Mouse (Mus musculus) cerebellum, postnatal 10 days (tissue): ENCODE data around the gene Smdt1.
"Not testable (repeated sequence)": the region's sequence is repeated elsewhere in the genome, so short reads cannot be mapped to it uniquely, and the experiment has no call there.

ENCODE experiments used
- DNase-seq, 2 experiments: peaks; one replicate each; pipeline ENCODE4 v3.0.0; 2021; ENCODE audit warnings: mixed read lengths in 2 of 2

The Smdt1 gene

DNA sequence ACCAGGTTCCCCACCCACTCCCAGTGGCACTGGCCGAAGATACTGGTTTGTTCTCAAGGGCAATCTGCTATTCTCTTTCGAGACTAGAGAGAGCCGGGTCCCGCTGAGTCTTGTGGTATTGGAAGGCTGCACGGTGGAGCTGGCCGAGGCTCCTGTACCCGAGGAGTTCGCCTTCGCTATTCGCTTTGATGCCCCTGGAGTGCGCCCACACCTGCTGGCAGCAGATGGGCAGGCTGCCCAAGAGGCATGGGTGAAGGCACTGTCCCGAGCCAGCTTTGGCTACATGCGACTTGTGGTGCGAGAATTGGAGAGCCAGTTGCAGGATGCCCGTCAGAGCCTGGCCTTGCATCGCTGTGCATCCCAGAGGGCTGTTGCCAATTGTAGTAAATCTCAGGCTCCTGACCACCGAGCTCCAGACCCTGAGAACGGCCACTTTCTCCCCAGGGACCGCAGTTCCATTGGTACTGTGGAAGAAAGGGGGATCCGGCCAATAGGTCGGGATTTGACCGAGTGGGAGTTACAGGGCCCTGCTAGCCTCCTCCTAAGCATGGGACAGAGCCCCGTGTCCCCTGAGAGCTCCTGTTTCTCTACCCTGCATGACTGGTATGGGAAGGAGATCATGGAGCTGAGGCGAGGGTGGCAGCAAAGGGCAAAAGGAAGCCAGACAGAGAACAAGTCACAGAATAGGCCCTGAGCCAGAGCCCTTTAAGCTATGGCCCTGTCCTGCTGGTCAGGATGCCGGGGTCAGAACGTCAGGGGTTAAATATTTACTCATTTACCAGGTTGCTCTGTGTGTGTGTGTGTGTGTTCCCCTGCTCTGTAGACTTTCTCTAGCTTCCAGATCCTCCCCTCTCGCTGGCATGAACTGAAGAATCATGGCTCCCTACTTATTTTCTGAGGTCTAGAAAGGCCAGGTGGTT lies 4.9 kb downstream of the Smdt1 start:
- peak in 1 of 2 experiments; percentile 43 for DNase-seq

DNA sequence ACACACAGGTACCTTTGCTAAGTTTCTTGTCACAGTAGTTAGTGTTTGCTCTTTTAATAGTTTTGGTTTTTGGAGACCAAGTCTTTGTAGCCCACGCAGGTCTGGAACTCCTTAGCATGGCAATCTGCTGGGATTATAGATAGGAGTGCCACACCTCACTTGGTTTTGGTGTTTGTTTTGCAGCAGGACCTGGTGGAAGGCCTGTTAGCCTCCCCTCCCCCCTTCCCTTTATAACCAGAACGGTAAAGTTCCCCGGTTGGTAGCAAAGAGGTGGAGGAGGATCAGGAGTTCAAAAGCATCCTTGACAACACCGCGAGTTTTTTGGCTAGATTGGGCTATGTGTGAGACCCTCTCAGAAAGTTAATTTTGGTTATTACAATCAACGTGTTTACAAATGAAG lies 6.2 kb downstream of the Smdt1 start:
- DNase-seq = no peak

DNA sequence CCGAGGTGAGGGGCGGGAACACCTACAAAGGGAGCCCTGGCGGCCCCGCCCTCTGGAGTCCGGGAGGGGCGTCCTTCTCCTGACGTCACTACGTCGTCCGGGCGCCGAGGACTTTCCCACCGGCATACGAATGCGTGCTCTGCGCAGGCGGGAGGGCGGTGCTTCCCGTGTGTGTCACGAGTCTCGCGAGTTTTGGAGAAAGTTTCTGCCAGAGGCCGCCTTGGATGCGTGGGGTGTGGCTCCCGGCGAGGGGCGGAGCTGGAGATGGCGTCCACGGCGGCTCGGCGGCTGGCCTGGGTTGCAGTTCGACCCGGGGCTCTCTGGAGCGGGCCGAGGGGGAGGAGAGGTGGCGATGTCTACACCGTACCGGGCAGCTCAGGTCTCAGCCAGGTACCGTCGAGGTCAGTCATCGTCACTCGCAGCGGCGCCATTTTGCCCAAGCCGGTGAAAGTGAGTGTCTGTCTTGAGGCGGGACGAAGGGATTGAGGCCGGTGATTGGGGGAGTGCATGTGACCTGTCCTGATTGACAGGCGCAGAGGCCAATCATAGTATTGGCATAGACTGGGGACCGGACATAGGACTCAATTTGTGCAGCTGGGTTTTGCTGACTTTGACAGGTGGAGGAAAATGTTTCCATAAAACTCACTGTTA lies 7.2 kb downstream of the Smdt1 start:
- DNase-seq = peak; percentile 99

DNA sequence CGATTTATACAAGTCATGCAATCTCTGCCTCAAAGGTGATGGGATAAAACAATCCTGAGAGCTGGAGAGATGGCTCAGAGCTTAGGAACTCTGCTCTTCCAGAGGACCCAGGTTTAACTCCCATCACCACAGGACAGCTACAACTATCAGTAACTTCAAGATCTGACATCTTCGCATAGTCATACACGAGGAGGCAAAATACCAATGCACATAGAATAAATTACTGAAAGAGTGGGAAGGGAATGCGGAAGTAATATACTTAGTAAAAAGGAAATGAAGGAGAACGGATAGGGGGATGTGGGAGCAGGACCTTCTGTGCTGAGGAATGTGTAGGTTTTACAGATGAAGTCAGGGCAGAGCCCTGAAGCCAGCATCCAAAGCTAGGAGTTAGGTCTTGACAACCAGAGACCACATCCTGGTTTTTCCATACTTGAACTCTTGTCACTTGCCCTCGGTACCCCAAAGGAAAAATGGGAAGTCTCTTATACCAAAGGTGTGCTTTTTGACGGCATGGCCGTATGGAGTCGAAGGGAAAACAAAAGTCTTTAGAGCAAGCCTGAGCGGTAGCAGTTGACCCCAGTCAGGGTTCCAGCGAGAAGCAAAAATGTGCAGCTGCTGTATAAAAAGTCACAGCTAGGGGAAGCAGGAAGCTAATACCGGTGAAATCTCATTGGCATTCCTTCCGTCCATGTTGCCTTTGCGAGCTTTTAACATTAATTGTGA lies 8.0 kb downstream of the Smdt1 start:
- DNase-seq = no peak

DNA sequence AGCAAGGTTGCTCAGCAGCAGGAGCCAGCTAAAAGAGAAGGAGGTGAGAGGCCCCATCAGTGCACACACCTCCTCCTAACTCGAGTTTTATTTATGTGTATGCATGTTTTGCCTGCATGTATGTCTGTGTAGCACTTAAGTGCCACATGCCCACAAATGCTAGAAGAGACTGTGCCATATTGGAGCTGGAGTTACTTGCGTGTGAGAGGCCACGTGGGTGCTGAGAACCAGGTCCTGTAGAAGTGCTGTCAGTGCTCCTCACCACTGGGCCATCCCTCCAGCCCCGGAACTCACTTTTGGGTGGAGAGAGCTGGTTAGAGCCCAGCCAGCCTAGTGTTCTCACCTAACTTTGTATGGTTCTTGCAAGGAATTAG lies 8.5 kb downstream of the Smdt1 start:
- no peak for DNase-seq

DNA sequence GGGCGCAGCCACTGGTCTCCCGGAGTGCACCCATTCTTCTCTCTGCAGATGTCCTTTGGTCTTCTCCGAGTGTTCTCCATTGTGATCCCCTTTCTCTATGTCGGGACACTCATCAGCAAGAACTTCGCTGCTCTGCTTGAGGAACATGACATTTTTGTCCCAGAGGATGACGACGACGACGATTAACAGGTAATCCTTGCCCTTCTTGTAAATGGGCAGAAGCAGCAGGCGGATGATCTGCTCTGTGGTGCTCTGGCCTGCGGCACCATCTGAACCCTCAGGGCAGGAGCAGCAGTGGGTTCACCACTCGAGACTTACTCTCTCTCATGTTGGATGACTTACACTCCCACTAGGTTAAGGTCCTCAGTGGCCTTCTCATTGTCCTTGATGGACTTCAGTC lies 9.1 kb downstream of the Smdt1 start:
- no peak for DNase-seq

DNA sequence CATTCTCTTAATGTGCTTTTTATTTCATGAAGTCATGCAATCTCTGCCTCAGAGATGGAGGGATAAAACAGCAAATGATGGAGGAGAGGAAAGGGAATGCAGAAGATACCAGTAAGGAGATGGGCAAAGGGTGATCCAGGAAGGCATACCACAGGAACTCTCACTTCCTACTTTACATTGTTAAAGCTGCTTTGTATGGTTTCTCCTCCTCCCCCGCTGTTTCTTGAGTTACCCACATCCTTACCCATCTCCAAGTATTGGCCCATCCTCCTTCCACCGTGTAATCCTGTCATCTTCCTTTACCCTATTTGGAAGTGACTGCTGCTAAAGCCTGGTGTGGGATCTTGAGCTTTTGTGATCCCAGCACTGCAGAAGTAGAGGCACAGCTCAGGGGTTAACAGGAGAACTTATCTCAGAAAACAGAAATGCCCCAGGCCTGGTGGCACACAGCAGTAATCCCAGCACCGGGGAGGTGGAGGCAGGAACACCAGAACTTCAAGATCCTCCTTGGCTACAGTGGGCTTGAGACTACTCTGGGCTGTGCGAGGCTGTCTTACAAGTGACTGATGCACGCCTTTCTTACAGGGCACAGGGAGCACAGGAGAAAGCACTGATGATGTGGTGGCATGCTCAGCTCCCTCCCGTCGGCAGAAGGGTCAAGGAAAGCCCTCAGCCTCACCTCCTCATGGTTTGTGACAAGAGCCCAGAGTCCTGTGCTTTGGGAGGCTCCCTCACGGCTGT lies 9.7 kb downstream of the Smdt1 start:
- DNase-seq = no peak

DNA sequence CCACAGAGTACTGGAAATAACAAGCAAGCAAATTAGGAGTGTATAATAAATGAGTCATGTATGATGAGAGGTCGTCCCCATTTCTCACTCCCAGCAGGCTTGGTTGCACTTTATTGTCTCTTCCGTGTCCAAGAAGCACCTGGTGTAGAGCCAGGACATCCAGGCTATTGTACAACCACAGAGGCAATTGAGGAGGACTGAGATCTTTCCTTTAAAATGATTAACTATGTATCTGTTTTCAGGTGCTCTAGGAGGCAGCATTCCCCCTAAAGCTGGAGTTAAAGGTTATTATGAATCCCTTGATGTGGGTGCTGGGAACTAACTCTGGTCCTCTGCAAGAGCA lies 10.2 kb downstream of the Smdt1 start:
- no peak for DNase-seq

DNA sequence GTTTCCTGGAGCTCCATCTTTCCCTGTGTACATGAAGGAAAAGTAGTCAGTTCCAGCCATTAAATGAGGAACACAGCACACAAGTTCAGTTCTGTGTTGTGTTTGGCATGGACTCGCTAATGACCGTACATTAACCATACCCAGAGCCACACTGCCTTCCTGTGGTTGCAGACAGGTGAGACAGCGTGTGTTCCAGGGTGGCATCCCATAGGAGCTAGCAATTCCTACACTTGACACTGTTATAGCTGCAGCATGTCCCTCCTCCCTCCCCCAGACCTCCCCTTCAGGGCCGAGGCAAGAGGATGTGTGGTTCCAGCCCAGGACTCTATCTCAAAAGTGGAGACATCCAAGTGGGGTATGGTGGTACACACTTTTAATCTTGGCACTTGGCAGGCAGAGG lies 11.6 kb downstream of the Smdt1 start:
- no peak for DNase-seq

DNA sequence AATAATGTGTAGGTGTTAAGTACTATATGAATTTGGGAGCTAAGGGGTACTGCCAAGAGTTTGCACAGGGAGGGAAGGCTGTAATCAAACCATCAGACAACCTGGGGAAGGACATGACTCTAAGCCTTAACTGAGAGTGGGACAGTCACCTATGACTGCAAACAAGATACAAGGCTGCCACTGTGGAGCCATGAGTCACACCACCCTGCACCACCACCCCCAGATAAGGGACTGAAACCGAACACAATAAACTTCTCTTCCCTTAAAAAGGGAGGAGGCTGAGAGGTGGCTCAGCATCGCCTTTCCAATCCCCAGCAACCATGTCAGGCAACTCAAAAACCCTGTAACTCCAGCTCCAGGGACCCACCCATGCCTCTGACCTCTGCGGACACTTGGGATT lies 12.7 kb downstream of the Smdt1 start:
- no peak for DNase-seq

DNA sequence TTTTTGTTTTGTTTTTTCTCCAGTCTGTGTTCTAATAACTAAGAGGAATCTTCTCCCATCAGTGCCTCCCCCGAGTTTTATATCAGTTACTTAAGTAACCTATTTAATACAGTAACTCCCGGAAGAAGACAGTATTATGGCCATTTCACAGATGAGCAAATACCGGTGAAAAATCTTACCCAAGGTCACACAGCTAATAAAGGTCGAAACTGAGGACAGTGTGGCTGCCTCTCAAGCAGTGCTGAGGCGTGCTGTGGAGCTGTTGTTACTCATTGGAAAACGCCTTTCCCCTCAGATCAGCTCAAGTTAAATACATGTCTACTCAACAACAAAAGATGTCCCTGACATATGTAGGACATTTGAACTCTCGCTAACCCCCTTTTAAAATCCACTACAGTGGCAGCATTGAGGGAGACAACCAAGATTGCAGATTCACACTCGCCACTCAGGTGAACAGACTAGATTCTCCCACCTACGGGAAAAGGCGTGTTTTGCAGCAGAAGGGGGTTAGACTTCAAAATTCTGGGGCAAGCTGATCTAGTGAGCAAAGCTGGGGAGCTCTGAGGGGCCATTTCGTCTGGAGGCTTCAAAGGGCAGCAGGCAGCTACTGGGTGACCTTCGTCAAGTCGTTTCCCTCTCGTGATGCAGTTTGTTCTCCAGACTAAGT lies 14.5 kb downstream of the Smdt1 start:
- DNase-seq = no peak

DNA sequence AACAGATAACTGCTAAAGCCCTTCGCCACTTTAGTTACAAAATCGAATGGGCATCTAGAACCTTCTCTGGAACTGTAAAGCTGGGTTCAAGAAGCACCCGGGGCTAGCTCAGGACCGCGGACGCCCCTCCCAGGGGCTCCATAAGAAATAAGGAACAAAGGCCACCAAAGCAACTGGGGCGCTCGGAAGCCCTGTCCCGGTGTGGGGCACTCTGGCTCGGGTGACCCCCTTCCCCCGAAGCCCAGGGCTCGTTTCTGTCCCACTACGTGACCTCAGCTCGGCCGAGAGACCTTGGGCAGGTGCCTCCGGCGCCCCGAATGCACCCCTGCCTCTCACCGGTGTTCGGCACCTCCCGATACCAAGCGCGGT lies 15.0 kb downstream of the Smdt1 start:
- DNase-seq = no peak

DNA sequence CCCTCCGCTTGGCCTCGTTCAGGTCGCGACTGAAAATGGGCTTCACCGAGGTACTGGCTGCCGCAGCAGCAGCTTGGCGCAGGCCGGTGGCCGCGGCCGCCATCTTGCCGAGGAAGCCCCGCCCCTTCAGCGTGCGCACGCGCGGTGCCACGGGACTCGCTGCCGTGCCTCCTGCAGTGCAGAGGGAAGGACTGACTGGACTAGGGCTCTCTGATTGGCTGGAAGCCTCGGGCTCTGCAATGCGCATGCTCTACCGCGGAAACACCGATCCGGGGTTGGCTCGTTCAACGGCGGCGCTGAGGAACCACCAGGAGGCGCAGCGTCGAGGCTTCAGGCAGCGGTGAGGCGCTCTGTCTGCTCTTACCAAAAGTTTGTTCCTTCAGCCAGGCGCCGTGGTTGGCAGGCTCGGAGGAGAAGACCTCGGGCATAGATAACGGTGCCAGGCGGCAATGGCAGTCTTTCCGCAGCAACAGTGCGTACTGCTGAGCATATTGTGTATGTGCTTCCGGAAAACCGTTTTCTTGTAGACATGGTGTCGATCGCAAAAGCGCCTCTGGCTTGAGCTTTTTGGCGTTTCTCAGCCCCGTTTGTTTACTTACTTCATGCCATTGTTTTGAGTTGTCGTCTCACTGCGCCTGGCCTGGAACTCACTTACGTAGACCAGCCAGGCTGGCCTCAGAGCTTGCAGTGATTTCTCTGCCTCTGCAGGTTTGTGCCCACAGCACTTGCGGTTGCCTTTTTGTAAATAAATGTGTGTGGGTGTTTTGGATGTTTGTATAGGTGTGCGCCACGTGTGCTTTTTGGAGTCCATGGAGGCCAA lies 15.6 kb downstream of the Smdt1 start, which contains the start of gene Ndufa6:
Ndufa6 (minus strand) TSS at position 197 of the 820 bp plus-strand sequence.
- peak; percentile 100 for DNase-seq

DNA sequence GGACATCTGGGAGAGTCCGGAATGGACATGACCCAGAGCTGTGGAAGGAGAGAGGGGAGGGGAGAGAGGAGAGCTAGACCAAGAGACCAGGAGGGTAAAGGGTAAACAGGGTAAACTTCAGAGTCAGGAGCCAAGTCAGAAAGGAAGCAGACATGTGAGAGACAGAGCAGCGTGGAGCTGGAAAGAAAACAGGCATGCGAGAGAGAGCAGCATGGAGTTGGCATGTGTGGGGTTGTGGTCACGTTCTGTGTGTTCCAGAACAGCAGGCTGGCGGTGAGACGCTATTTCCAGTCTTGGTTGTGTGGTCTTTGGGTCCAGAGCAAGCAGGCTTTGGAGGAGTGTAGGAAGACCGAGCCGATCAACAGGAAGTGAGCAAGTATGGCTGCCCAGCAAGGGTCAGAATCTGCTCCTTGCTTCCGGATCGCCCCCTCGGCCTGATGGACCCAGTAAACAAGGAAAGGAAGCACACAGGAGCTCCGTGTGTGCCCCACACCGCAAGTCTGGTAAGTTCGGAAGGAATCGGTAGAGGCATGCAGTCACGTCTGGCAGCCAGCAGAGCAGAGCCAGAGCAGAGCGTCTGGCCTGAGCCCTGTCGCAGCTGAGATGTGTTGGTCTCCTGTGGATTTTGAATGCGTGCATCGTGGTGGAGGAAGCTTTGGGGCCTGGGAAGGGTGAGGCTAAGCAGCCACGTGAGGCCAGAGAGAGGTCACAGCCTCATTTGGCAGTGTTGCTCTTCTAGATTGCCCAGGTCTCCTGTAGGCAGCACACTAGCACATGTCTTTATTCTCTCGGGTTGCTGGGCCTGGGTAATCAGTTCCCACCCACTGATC lies 19.9 kb downstream of the Smdt1 start:
- no peak for DNase-seq

DNA sequence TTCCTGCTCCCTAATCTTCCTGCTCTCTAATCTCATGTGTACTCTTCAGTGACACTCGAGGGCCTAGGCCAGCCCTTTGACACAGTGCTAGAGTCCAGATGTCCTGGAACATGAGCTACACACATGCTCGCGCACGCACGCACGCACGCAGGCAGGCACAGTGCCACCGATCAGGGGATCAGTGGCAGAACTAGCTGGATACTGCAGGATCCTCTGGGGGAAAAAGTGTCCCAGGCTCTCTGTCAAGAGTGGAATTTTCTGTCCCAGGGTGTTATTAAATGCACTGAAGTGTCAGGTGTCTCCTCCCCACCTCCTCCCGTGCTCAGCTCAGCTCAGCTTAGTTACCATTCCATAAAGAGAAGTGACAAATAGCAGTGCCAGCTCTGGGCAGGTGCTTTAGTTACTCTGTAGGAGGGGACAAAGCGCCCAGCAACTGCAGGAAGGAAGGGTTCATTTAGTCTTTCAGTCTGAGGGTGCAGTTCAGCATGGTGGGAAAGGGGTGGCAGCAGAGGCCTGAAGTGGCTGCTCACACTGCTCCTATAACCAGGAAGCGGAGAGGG lies 22.8 kb downstream of the Smdt1 start:
- DNase-seq = no peak

DNA sequence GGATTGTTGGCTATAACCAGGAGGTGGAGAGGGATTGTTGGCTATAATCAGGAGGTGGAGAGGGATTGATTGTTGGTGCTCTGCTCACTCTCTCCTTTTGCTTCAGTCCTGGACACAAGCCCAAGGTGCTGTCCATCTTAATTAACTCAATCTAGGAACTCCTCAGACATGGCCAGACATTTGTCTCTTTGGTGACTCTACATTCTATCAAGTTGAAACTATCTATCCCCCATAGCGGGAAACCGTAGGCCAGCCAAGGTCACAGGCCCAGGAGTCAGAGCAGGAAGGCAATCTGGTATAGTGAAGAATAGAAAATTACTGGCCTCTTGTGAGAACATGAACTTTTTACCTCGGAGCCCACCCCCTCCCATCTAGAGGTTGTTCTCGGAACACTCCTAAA lies 23.5 kb downstream of the Smdt1 start:
- DNase-seq = no peak

DNA sequence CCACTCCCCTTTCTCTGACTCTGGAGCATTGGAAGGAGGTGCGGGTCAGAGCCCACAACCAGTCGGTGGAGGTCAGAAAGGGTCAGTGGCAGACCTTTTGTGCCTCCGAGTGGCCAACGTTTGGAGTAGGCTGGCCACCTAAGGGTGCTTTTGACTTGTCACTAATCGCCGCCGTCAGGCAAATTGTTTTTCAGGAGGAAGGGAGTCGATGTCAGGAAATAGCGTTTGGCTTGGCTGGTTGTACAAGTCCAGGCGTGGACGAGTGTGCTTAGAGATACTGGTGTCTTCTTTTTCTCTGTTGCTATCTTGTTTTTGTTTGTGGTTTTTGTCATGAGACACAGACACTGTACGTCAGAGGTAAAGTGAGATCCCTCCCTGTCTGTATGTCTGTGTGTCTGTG lies 25.0 kb downstream of the Smdt1 start:
- not testable (repeated sequence) for DNase-seq

DNA sequence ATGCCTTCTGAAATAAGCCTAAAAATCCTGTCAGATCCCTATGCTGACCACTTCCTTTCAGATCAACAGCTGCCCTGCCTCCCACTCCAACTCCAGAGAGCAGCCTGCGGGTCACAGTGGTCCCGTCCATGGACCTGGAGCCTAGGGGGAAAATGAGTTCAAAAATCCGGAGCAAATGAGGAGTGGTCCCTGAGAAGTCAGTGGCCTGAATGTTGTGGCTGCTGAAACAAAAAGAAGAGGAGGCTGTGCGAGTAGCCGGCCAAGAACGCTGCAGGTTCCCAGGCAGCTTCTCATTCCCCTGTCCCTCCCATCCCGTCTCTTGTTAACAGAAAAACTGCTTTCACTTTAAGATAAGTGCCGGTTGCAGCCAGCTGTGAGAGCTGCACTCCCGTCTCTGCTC lies 25.8 kb downstream of the Smdt1 start:
- not testable (repeated sequence) for DNase-seq

DNA sequence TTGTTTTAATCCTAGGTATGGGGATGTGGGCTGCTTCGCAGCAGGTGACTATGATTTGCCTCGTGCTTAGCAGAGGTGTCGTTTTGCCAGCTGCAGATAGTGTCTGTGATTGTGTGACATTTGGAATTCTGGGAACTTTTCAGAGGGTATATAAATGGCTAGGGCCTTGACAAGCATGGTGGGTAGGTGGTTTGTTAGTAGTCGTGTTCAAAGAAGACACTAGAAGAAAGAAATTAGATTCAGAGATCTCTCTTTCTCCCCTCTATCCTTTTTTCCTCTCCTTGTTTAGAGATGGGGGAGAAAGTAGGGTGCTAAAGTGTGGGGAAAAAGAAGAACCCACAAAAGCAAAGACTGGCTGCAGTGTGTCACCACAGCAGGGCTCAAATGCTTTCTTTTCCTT lies 29.4 kb downstream of the Smdt1 start:
- DNase-seq = no peak

DNA sequence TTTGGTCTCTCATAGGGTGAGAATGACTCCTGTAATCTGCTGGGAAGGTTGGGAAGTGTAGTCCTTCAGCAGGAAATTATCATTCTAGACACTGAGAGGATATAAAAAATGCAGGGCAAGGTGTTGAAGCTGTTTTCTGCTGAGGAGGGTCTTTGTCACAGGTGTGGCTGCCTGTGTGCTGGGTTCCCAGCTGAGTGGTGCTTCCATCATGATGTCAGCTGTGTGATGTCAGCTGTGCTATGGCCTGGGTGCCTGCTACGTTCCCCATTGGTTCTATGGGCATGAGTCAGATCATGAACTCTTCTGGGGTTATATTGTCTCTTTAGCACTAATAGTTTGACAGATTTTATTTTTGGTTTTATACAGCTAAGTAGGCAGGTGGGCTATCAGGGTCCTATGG lies 30.1 kb downstream of the Smdt1 start:
- DNase-seq = no peak
